Mouse (Mus musculus): ENCODE data around the gene Rpl3.

The Rpl3 gene

GRCm38 (mm10) chr15:80035341-80035885 lies 56.3 kb downstream of the Rpl3 start:
- DNase-seq (ENCODE audit: low spot score in 2 of 2) = no peak

- DNase-seq (ENCODE audit: low spot score in 2 of 2) = no peak
Observed at GRCm38 (mm10) chr15:80034913-80035312, 56.8 kb downstream of the Rpl3 start.

GRCm38 (mm10) chr15:80034366-80034765 lies 57.3 kb downstream of the Rpl3 start:
- no peak for DNase-seq (ENCODE audit: low spot score in 2 of 2)

- DNase-seq (ENCODE audit: low spot score in 2 of 2) = no peak
Observed at GRCm38 (mm10) chr15:80031133-80031532, 60.5 kb downstream of the Rpl3 start.

- no peak for DNase-seq (ENCODE audit: low spot score in 2 of 2)
Observed at GRCm38 (mm10) chr15:80030399-80030798, 61.3 kb downstream of the Rpl3 start.

- no peak for DNase-seq (ENCODE audit: low spot score in 2 of 2)
Observed at GRCm38 (mm10) chr15:80028862-80029261, 62.8 kb downstream of the Rpl3 start.

Measured in right cerebral cortex, postnatal 10 days (tissue).